ENCODE assay signal across 21 mouse cellular contexts in genomic region chr16:22469385-22469784, GRCm38 (mm10). TPM values are rescaled to one million over a fixed set of nuclear protein-coding genes. Genes with fewer than 3 reads are reported as not detected.
DNase-seq lines count a peak whose midpoint lies in the region; ATAC-seq and TF ChIP-seq lines count a peak whose summit lies in the region.
"Had no signal": no experiment of that assay in that cellular context is flagged by ENCODE, and none has a peak within 500 bp of the region (broad histone marks: within the 10 kb centered on the region; RNA-seq: fewer than 3 reads in every experiment).

No protein-coding gene starts in this region.

- 75% methylated on average over 11 of the region's 11 CpGs for WGBS in intestine, embryonic 15.5 days
- WGBS in intestine, postnatal 0 days = 65% methylated on average over 11 of the region's 11 CpGs
- WGBS in stomach, embryonic 15.5 days = 66% methylated on average over 11 of the region's 11 CpGs
- WGBS in stomach, postnatal 0 days = 73% methylated on average over 11 of the region's 11 CpGs
- WGBS in intestine, embryonic 16.5 days = 76% methylated on average over 11 of the region's 11 CpGs

- no peaks in the 10 kb centered on the region for H3K9me3 ChIP-seq in intestine, embryonic 15.5 days
- no peaks in the 10 kb centered on the region for H3K9me3 ChIP-seq in intestine, postnatal 0 days (ENCODE audit: control insufficient read depth)
- H3K9me3 ChIP-seq in stomach, embryonic 15.5 days = no peaks in the 10 kb centered on the region
- H3K9me3 ChIP-seq in stomach, postnatal 0 days (ENCODE audit: control insufficient read depth, low read length) = no peaks in the 10 kb centered on the region
- H3K9me3 ChIP-seq in intestine, embryonic 16.5 days (ENCODE audit: control insufficient read depth, low read length) = peaks cover 4% of the 10 kb centered on the region; the same call in 1 of the 2 replicates
- H3K9me3 ChIP-seq: embryonic facial prominence, embryonic 12.5 days; midbrain, embryonic 13.5 days had no signal

- no peak overlapping the region for H3K9ac ChIP-seq in intestine, embryonic 15.5 days
- H3K9ac ChIP-seq in intestine, postnatal 0 days (ENCODE audit: low read depth, low read length) = no peak overlapping the region
- no peak overlapping the region for H3K9ac ChIP-seq in stomach, embryonic 15.5 days
- H3K9ac ChIP-seq in stomach, postnatal 0 days (ENCODE audit: low read length) = no peak overlapping the region
- no peak overlapping the region for H3K9ac ChIP-seq in intestine, embryonic 16.5 days (ENCODE audit: low read depth, low read length)
- H3K9ac ChIP-seq: embryonic facial prominence, embryonic 12.5 days; forebrain, postnatal 0 days; hindbrain, embryonic 14.5 days; liver, postnatal 0 days; midbrain, embryonic 13.5 days had no signal

- H3K4me1 ChIP-seq in intestine, embryonic 15.5 days (replicated peaks) = no peaks in the 10 kb centered on the region
- H3K4me1 ChIP-seq in intestine, postnatal 0 days (replicated peaks; ENCODE audit: control insufficient read depth, insufficient read depth, low read length) = no peaks in the 10 kb centered on the region
- H3K4me1 ChIP-seq in stomach, embryonic 15.5 days = peaks cover 3% of the 10 kb centered on the region; the same call in 1 of the 2 replicates
- no peaks in the 10 kb centered on the region for H3K4me1 ChIP-seq in stomach, postnatal 0 days (replicated peaks; ENCODE audit: control insufficient read depth, insufficient read depth)
- H3K4me1 ChIP-seq in intestine, embryonic 16.5 days (ENCODE audit: control insufficient read depth, insufficient read depth, low read length) = no peaks in the 10 kb centered on the region
- H3K4me1 ChIP-seq: embryonic facial prominence, embryonic 12.5 days; midbrain, embryonic 13.5 days had no signal

- peak; percentile 22 for DNase-seq in cerebellum, adult 8-10 months
- no peak for DNase-seq in cerebellum, postnatal 25 days
- DNase-seq in stomach, postnatal 0 days (ENCODE audit: low spot score) = no peak
- DNase-seq in gastrocnemius, postnatal 25 days = no peak
- DNase-seq: cerebellum, adult 9-11 months; forebrain, postnatal 0 days; gastrocnemius, postnatal 14 days; kidney, adult 9 months; kidney, postnatal 14 days; left cerebral cortex, postnatal 4 days; liver, postnatal 0 days; right cerebral cortex, adult 18-20 months; right cerebral cortex, postnatal 4 days had no signal

- H3K4me2 ChIP-seq in intestine, embryonic 15.5 days (replicated peaks) = no peak overlapping the region
- H3K4me2 ChIP-seq in intestine, postnatal 0 days (replicated peaks; ENCODE audit: low read depth) = no peak overlapping the region
- no peak overlapping the region for H3K4me2 ChIP-seq in stomach, embryonic 15.5 days
- no peak overlapping the region for H3K4me2 ChIP-seq in stomach, postnatal 0 days (replicated peaks; ENCODE audit: low read depth)
- H3K4me2 ChIP-seq in intestine, embryonic 16.5 days (ENCODE audit: low read depth, low read length) = no peak overlapping the region
- H3K4me2 ChIP-seq: embryonic facial prominence, embryonic 12.5 days; hindbrain, embryonic 14.5 days; midbrain, embryonic 13.5 days had no signal

- TF ChIP-seq EP300 in stomach, postnatal 0 days (optimal IDR thresholded peaks at IDR 0.05) = no peak

- ATAC-seq in intestine, embryonic 15.5 days = peak; percentile 51
- no peak for ATAC-seq in intestine, postnatal 0 days
- peak; percentile 39; the same call in 1 of the 2 replicates for ATAC-seq in stomach, embryonic 15.5 days (ENCODE audit: insufficient read depth, low FRiP score, low read depth)
- no peak for ATAC-seq in stomach, postnatal 0 days (ENCODE audit: low FRiP score, low TSS enrichment)
- ATAC-seq in intestine, embryonic 16.5 days = peak; percentile 62; the same call in 1 of the 2 replicates
- ATAC-seq: forebrain, postnatal 0 days; liver, postnatal 0 days; midbrain, embryonic 13.5 days had no signal

- H3K4me3 ChIP-seq in intestine, embryonic 15.5 days (replicated peaks) = no peak overlapping the region
- no peak overlapping the region for H3K4me3 ChIP-seq in intestine, postnatal 0 days (ENCODE audit: low read depth, low read length)
- H3K4me3 ChIP-seq in stomach, embryonic 15.5 days (replicated peaks) = no peak overlapping the region
- H3K4me3 ChIP-seq in stomach, postnatal 0 days (ENCODE audit: low read depth, low read length) = no peak overlapping the region
- no peak overlapping the region for H3K4me3 ChIP-seq in intestine, embryonic 16.5 days (ENCODE audit: low read length)
- H3K4me3 ChIP-seq: embryonic facial prominence, embryonic 12.5 days; megakaryocyte, embryonic 14.5 days; midbrain, embryonic 13.5 days had no signal

- no peaks in the 10 kb centered on the region for H3K36me3 ChIP-seq in intestine, embryonic 15.5 days
- H3K36me3 ChIP-seq in intestine, postnatal 0 days (ENCODE audit: control insufficient read depth, insufficient read depth) = no peaks in the 10 kb centered on the region
- H3K36me3 ChIP-seq in stomach, embryonic 15.5 days = no peaks in the 10 kb centered on the region
- no peaks in the 10 kb centered on the region for H3K36me3 ChIP-seq in stomach, postnatal 0 days (ENCODE audit: control insufficient read depth, insufficient read depth, low read length)
- H3K36me3 ChIP-seq in intestine, embryonic 16.5 days (ENCODE audit: control insufficient read depth, insufficient read depth, low read length) = no peaks in the 10 kb centered on the region
- H3K36me3 ChIP-seq: embryonic facial prominence, embryonic 12.5 days; midbrain, embryonic 13.5 days had no signal

- H3K27ac ChIP-seq in intestine, embryonic 15.5 days = no peak overlapping the region
- H3K27ac ChIP-seq in intestine, postnatal 0 days (ENCODE audit: low read depth, low read length) = no peak overlapping the region
- no peak overlapping the region for H3K27ac ChIP-seq in stomach, embryonic 15.5 days
- H3K27ac ChIP-seq in stomach, postnatal 0 days (replicated peaks) = no peak overlapping the region
- no peak overlapping the region for H3K27ac ChIP-seq in intestine, embryonic 16.5 days (ENCODE audit: low read length)
- H3K27ac ChIP-seq: embryonic facial prominence, embryonic 12.5 days; hindbrain, embryonic 14.5 days; midbrain, embryonic 13.5 days had no signal

- no peak for TF ChIP-seq CTCF in intestine, postnatal 0 days (IDR thresholded peaks at IDR 0.05; ENCODE audit: low read depth)
- no peak for TF ChIP-seq CTCF in stomach, postnatal 0 days (IDR thresholded peaks at IDR 0.05; ENCODE audit: low read depth)

- no peaks in the 10 kb centered on the region for H3K27me3 ChIP-seq in intestine, embryonic 15.5 days (replicated peaks)
- no peaks in the 10 kb centered on the region for H3K27me3 ChIP-seq in intestine, postnatal 0 days (replicated peaks; ENCODE audit: control insufficient read depth, insufficient read depth, low read length)
- H3K27me3 ChIP-seq in stomach, embryonic 15.5 days (replicated peaks) = no peaks in the 10 kb centered on the region
- no peaks in the 10 kb centered on the region for H3K27me3 ChIP-seq in stomach, postnatal 0 days (ENCODE audit: control insufficient read depth, insufficient read depth, low read length)
- no peaks in the 10 kb centered on the region for H3K27me3 ChIP-seq in intestine, embryonic 16.5 days (replicated peaks; ENCODE audit: control insufficient read depth, insufficient read depth, low read length)
- H3K27me3 ChIP-seq: embryonic facial prominence, embryonic 12.5 days; megakaryocyte, embryonic 14.5 days; midbrain, embryonic 13.5 days had no signal

RNA-seq across cellular contexts. Expression of gene Etv5, which starts 29.9 kb away (rescaled TPM):
- polyA plus RNA-seq in intestine, embryonic 15.5 days (2015; fragmentation: Nextera tagmentation; extraction: Ambion mirVana) = 11.2 and 11.4 TPM in 2 replicates
- polyA plus RNA-seq in intestine, postnatal 0 days (2015; fragmentation: Nextera tagmentation; extraction: Ambion mirVana) = 5.4 and 5.7 TPM in 2 replicates
- 14.0 and 16.1 TPM in 2 replicates for polyA plus RNA-seq in stomach, embryonic 15.5 days (2015; fragmentation: Nextera tagmentation; extraction: Ambion mirVana)
- 6.0 and 6.3 TPM in 2 replicates for polyA plus RNA-seq in stomach, postnatal 0 days (2015; fragmentation: Nextera tagmentation; extraction: Ambion mirVana)
- polyA plus RNA-seq in intestine, embryonic 16.5 days (2015; fragmentation: Nextera tagmentation; extraction: Ambion mirVana) = 10.3 and 11.1 TPM in 2 replicates
- total RNA-seq in gastrocnemius, postnatal 25 days (2021) = 10 to 100 TPM; 11.1 to 13.3 TPM

Comparison
In these comparisons a context has a peak if more than half of its experiments do, and no peak if none do; other contexts are left out.
1. ATAC-seq: peak in intestine, embryonic 15.5 days (single experiment), stomach, embryonic 15.5 days (single experiment) and intestine, embryonic 16.5 days (single experiment); none in intestine, postnatal 0 days (single experiment) and stomach, postnatal 0 days (single experiment).